Mouse (Mus musculus) midbrain, embryonic 14.5 days (tissue): ENCODE measurements around the gene Kcnb1. TPM values are rescaled to one million over a fixed set of nuclear protein-coding genes. Genes with fewer than 3 reads are reported as not detected.

Experiments used
- ATAC-seq: fragments of 200-750 bp; cut with Nextera tagmentation; 2 replicates; pipeline ENCODE4 v1.8.0; 2017; ENCODE audit warnings: moderate number of reproducible peaks, moderate library complexity; ENCODE audit not compliant: low FRiP score, low TSS enrichment
- DNase-seq: peaks from one replicate; pipeline ENCODE4 v3.0.0-alpha.2; 2015
- H3K27ac ChIP-seq: fragments of 300-500 bp; sonication (generic); replicated peaks from 2 replicates; pipeline ENCODE4 v1.5.1; 2014; ENCODE audit warnings: mild to moderate bottlenecking, low read depth, low read length, moderate library complexity
- H3K27me3 ChIP-seq: fragments of 300-500 bp; sonication (generic); 2 replicates; pipeline ENCODE4 v1.6.1; 2014; ENCODE audit warnings: low read length, control low read depth, mixed read lengths; ENCODE audit not compliant: control insufficient read depth, insufficient read depth
- H3K36me3 ChIP-seq: fragments of 300-500 bp; sonication (generic); 2 replicates; pipeline ENCODE4 v1.6.1; 2014; ENCODE audit warnings: low read length, control low read depth; ENCODE audit not compliant: control insufficient read depth, insufficient read depth
- H3K4me1 ChIP-seq: fragments of 300-500 bp; sonication (generic); 2 replicates; pipeline ENCODE4 v1.6.1; 2014; ENCODE audit warnings: mild to moderate bottlenecking, antibody characterized with exemption, low read length, control low read depth; ENCODE audit not compliant: control insufficient read depth, insufficient read depth
- H3K4me2 ChIP-seq: fragments of 300-500 bp; sonication (generic); 2 replicates; pipeline ENCODE4 v1.6.1; 2014; ENCODE audit warnings: mild to moderate bottlenecking, low read length, moderate library complexity
- H3K4me3 ChIP-seq: fragments of 300-500 bp; sonication (generic); replicated peaks from 2 replicates; pipeline ENCODE4 v1.5.1; 2014; ENCODE audit warnings: low read depth, low read length
- H3K9ac ChIP-seq: fragments of 300-500 bp; sonication (generic); replicated peaks from 2 replicates; pipeline ENCODE4 v1.6.1; 2014; ENCODE audit warnings: mild to moderate bottlenecking, low read length, moderate library complexity
- H3K9me3 ChIP-seq: fragments of 300-500 bp; sonication (generic); 2 replicates; pipeline ENCODE4 v1.6.1; 2016; ENCODE audit warnings: low read length, control low read depth, mixed read lengths; ENCODE audit not compliant: control insufficient read depth
- WGBS: fragments of 180-500 bp; shearing (Covaris S2); extraction: QIAGEN DNeasy Blood & Tissue Kit; methylation state at CpG from one replicate; pipeline ENCODE4 v1.1.7; 2014; 5-methylcytosine and 5-hydroxymethylcytosine counted together
- polyA plus RNA-seq: library from polyadenylated mRNA; unstranded; fragments of >200 nt; fragmentation: Nextera tagmentation; extraction: Ambion mirVana; gene quantifications from 2 replicates; pipeline ENCODE4 v1.2.1, GENCODE M21; 2014

Kcnb1 gene
- polyA plus RNA-seq, 1 experiment from 2014 or later = 3.1 TPM

GRCm38 (mm10) chr2:167230554-167230953 lies 40.6 kb upstream of the Kcnb1 start:
- Histone ChIP-seq H3K9me3 (no peaks in the 10 kb centered on the region), H3K36me3 (no peaks in the 10 kb centered on the region), H3K4me1 (no peaks in the 10 kb centered on the region), H3K27ac (no peak overlapping the region), H3K4me2 (peak overlapping the region; percentile 22), H3K9ac (no peak overlapping the region), H3K27me3 (no peaks in the 10 kb centered on the region), H3K4me3 (no peak overlapping the region)
- ATAC-seq = no peak
- no peak for DNase-seq
- 8% methylated on average over 15 of the region's 15 CpGs for WGBS

GRCm38 (mm10) chr2:167224937-167225336 lies 35.0 kb upstream of the Kcnb1 start:
- H3K4me1 ChIP-seq = no peaks in the 10 kb centered on the region
- DNase-seq (no peak), ATAC-seq (no peak)
- no peak overlapping the region for H3K27ac ChIP-seq
- no peaks in the 10 kb centered on the region for H3K27me3 ChIP-seq
- H3K36me3 ChIP-seq = no peaks in the 10 kb centered on the region
- no peak overlapping the region for H3K4me2 ChIP-seq
- H3K9me3 ChIP-seq = no peaks in the 10 kb centered on the region
- 92% methylated on average over 7 of the region's 7 CpGs for WGBS
- no peak overlapping the region for H3K9ac ChIP-seq
- H3K4me3 ChIP-seq = no peak overlapping the region

GRCm38 (mm10) chr2:167224194-167224593 lies 34.2 kb upstream of the Kcnb1 start:
- Histone ChIP-seq H3K4me3 (no peak overlapping the region), H3K4me2 (no peak overlapping the region), H3K9ac (no peak overlapping the region), H3K27me3 (no peaks in the 10 kb centered on the region), H3K36me3 (no peaks in the 10 kb centered on the region), H3K9me3 (no peaks in the 10 kb centered on the region), H3K4me1 (no peaks in the 10 kb centered on the region), H3K27ac (no peak overlapping the region)
- DNase-seq = no peak
- WGBS = 90% methylated on average over 6 of the region's 6 CpGs
- ATAC-seq = no peak

GRCm38 (mm10) chr2:167222152-167222551 lies 32.2 kb upstream of the Kcnb1 start:
- H3K36me3 ChIP-seq = no peaks in the 10 kb centered on the region
- no peak for ATAC-seq
- H3K4me2 ChIP-seq = no peak overlapping the region
- no peaks in the 10 kb centered on the region for H3K4me1 ChIP-seq
- H3K9me3 ChIP-seq = no peaks in the 10 kb centered on the region
- no peaks in the 10 kb centered on the region for H3K27me3 ChIP-seq
- no peak overlapping the region for H3K9ac ChIP-seq
- H3K27ac ChIP-seq = no peak overlapping the region
- DNase-seq = peak; percentile 88
- H3K4me3 ChIP-seq = no peak overlapping the region
- 19% methylated on average over 7 of the region's 7 CpGs for WGBS

GRCm38 (mm10) chr2:167221159-167221845 lies 31.3 kb upstream of the Kcnb1 start:
- ATAC-seq (no peak), DNase-seq (no peak)
- Histone ChIP-seq H3K27ac (no peak overlapping the region), H3K36me3 (no peaks in the 10 kb centered on the region), H3K9ac (0 out of 2 replicates have a peak overlapping the region, but pooled peaks have one; percentile 20), H3K9me3 (no peaks in the 10 kb centered on the region), H3K4me2 (no peak overlapping the region), H3K27me3 (no peaks in the 10 kb centered on the region), H3K4me3 (no peak overlapping the region), H3K4me1 (no peaks in the 10 kb centered on the region)
- 88% methylated on average over 13 of the region's 13 CpGs for WGBS

GRCm38 (mm10) chr2:167220736-167221135 lies 30.8 kb upstream of the Kcnb1 start:
- Histone ChIP-seq H3K9ac (no peak overlapping the region), H3K27me3 (no peaks in the 10 kb centered on the region), H3K36me3 (no peaks in the 10 kb centered on the region), H3K4me1 (no peaks in the 10 kb centered on the region), H3K27ac (no peak overlapping the region), H3K4me2 (no peak overlapping the region), H3K4me3 (no peak overlapping the region), H3K9me3 (no peaks in the 10 kb centered on the region)
- ATAC-seq (no peak), DNase-seq (no peak)
- WGBS = 84% methylated on average over 5 of the region's 5 CpGs

- Histone ChIP-seq H3K9me3 (no peaks in the 10 kb centered on the region), H3K4me1 (no peaks in the 10 kb centered on the region), H3K36me3 (no peaks in the 10 kb centered on the region), H3K9ac (no peak overlapping the region), H3K27me3 (no peaks in the 10 kb centered on the region), H3K4me3 (no peak overlapping the region), H3K4me2 (peak overlapping the region; percentile 18; the same call in 1 of the 2 replicates), H3K27ac (no peak overlapping the region)
- ATAC-seq = peak; percentile 76; the same call in 1 of the 2 replicates
- DNase-seq = peak; percentile 94
- 44% methylated on average over 8 of the region's 8 CpGs for WGBS
Observed at GRCm38 (mm10) chr2:167219154-167219775, 29.3 kb upstream of the Kcnb1 start.

GRCm38 (mm10) chr2:167213666-167214065 lies 23.7 kb upstream of the Kcnb1 start:
- Histone ChIP-seq H3K36me3 (no peaks in the 10 kb centered on the region), H3K9ac (no peak overlapping the region), H3K27me3 (no peaks in the 10 kb centered on the region), H3K4me3 (no peak overlapping the region), H3K4me1 (no peaks in the 10 kb centered on the region), H3K4me2 (no peak overlapping the region), H3K27ac (no peak overlapping the region), H3K9me3 (no peaks in the 10 kb centered on the region)
- ATAC-seq (no peak), DNase-seq (no peak)
- WGBS = 95% methylated on average over 12 of the region's 12 CpGs

GRCm38 (mm10) chr2:167213076-167213475 lies 23.1 kb upstream of the Kcnb1 start:
- H3K4me3 ChIP-seq = no peak overlapping the region
- H3K27ac ChIP-seq = no peak overlapping the region
- H3K9ac ChIP-seq = no peak overlapping the region
- H3K27me3 ChIP-seq = no peaks in the 10 kb centered on the region
- no peaks in the 10 kb centered on the region for H3K36me3 ChIP-seq
- no peaks in the 10 kb centered on the region for H3K9me3 ChIP-seq
- ATAC-seq (no peak), DNase-seq (no peak)
- no peaks in the 10 kb centered on the region for H3K4me1 ChIP-seq
- 100% methylated on average over 3 of the region's 3 CpGs for WGBS
- no peak overlapping the region for H3K4me2 ChIP-seq
